Mouse (Mus musculus) C2C12 (cell line): Measurements from ENCODE around the gene 4922502D21Rik. TPM values are rescaled to one million over a fixed set of nuclear protein-coding genes. Genes with fewer than 3 reads are reported as not detected.
A peak's percentile ranks its signal among the peaks of the same experiment; 100 is the strongest.

Experiments used
- H3K27me3 ChIP-seq: one replicate; pipeline ENCODE4 v1.6.1; 2011; ENCODE audit not compliant: control insufficient read depth, insufficient read depth, insufficient read length
- H3K36me3 ChIP-seq: one replicate; pipeline ENCODE4 v1.6.1; 2011; ENCODE audit not compliant: control insufficient read depth, insufficient read depth
- H3K4me3 ChIP-seq: one replicate; pipeline ENCODE4 v1.5.1; 2011; ENCODE audit warnings: mild to moderate bottlenecking, control low read depth; ENCODE audit not compliant: poor library complexity, insufficient read depth, severe bottlenecking
- H3K79me2 ChIP-seq: one replicate; pipeline ENCODE4 v1.6.1; 2011; ENCODE audit not compliant: control insufficient read depth, insufficient read depth
- H3K79me3 ChIP-seq: one replicate; pipeline ENCODE4 v1.6.1; 2011; ENCODE audit warnings: low read depth, control low read depth
- H3ac ChIP-seq: one replicate; pipeline ENCODE3; 2011; ENCODE audit warnings: low read depth; ENCODE audit not compliant: control insufficient read depth, insufficient read length
- CEBPB ChIP-seq: IDR thresholded peaks from one replicate; pipeline ENCODE4 v1.6.1; 2011; ENCODE audit warnings: low read depth, mild to moderate bottlenecking, control low read depth, moderate library complexity
- CTCF ChIP-seq: IDR thresholded peaks from one replicate; pipeline ENCODE4 v1.5.1; 2011; ENCODE audit not compliant: control insufficient read depth, insufficient read depth, insufficient read length
- FOSL1 ChIP-seq: IDR thresholded peaks from one replicate; pipeline ENCODE4 v1.8.0; 2011; ENCODE audit warnings: mild to moderate bottlenecking, low read length; ENCODE audit not compliant: poor library complexity, insufficient read depth, severe bottlenecking
- MAX ChIP-seq: IDR thresholded peaks from one replicate; pipeline ENCODE4 v1.6.1; 2011; ENCODE audit warnings: mild to moderate bottlenecking, control low read depth
- MYOD1 ChIP-seq: IDR thresholded peaks from one replicate; pipeline ENCODE4 v1.6.1; 2011; ENCODE audit warnings: low read depth; ENCODE audit not compliant: control insufficient read depth, insufficient read length
- MYOG ChIP-seq: IDR thresholded peaks from one replicate; pipeline ENCODE4 v1.6.1; 2011; ENCODE audit not compliant: control insufficient read depth, insufficient read length; ENCODE audit errors: extremely low read depth
- USF1 ChIP-seq: IDR thresholded peaks from one replicate; pipeline ENCODE4 v1.6.1; 2011; ENCODE audit warnings: low read depth, mild to moderate bottlenecking, control low read depth, moderate library complexity
- polyA plus RNA-seq: library from polyadenylated mRNA; unstranded; fragments of >200 nt; fragmentation: generic; extraction: Trizol; gene quantifications from one replicate; pipeline ENCODE4 v1.2.1, GENCODE M21; 2012; ENCODE audit warnings: missing spikeins

4922502D21Rik gene
- polyA plus RNA-seq, 1 experiment = not detected

GRCm38 (mm10) chr6:129337751-129338150, 6.2 kb upstream of the 4922502D21Rik start:
- H3K79me2 ChIP-seq = no peaks in the 10 kb centered on the region
- H3K79me3 ChIP-seq = no peaks in the 10 kb centered on the region
- H3K36me3 ChIP-seq = no peaks in the 10 kb centered on the region
- no peak for TF ChIP-seq MAX
- no peak for TF ChIP-seq MYOG
- TF ChIP-seq CTCF = no peak
- no peak for TF ChIP-seq FOSL1
- TF ChIP-seq MYOD1 = no peak
- no peak for TF ChIP-seq CEBPB
- TF ChIP-seq USF1 = no peak
- H3K27me3 ChIP-seq = no peaks in the 10 kb centered on the region
- no peak overlapping the region for H3ac ChIP-seq
- no peak overlapping the region for H3K4me3 ChIP-seq

- H3ac ChIP-seq = no peak overlapping the region
- no peaks in the 10 kb centered on the region for H3K79me3 ChIP-seq
- no peak for TF ChIP-seq MAX
- TF ChIP-seq CTCF = peak; percentile 8
- H3K4me3 ChIP-seq = no peak overlapping the region
- H3K27me3 ChIP-seq = peaks cover 4% of the 10 kb centered on the region
- H3K36me3 ChIP-seq = no peaks in the 10 kb centered on the region
- H3K79me2 ChIP-seq = no peaks in the 10 kb centered on the region
Measured at GRCm38 (mm10) chr6:129333674-129334078, 2.1 kb upstream of the 4922502D21Rik start.

GRCm38 (mm10) chr6:129326568-129327150, 4.9 kb downstream of the 4922502D21Rik start:
- H3ac ChIP-seq = no peak overlapping the region
- H3K79me2 ChIP-seq = no peaks in the 10 kb centered on the region
- no peaks in the 10 kb centered on the region for H3K79me3 ChIP-seq
- peaks cover 3% of the 10 kb centered on the region for H3K27me3 ChIP-seq
- TF ChIP-seq CTCF (no peak), MAX (no peak), MYOD1 (no peak), FOSL1 (no peak), CEBPB (no peak), MYOG (no peak), USF1 (no peak)
- no peaks in the 10 kb centered on the region for H3K36me3 ChIP-seq
- H3K4me3 ChIP-seq = no peak overlapping the region

GRCm38 (mm10) chr6:129326016-129326415, 5.6 kb downstream of the 4922502D21Rik start:
- H3ac ChIP-seq = no peak overlapping the region
- H3K79me2 ChIP-seq = no peaks in the 10 kb centered on the region

GRCm38 (mm10) chr6:129319331-129319730, 12.3 kb downstream of the 4922502D21Rik start:
- Histone ChIP-seq H3K4me3 (no peak overlapping the region), H3K79me3 (no peaks in the 10 kb centered on the region), H3K79me2 (no peaks in the 10 kb centered on the region), H3K36me3 (no peaks in the 10 kb centered on the region), H3ac (no peak overlapping the region), H3K27me3 (no peaks in the 10 kb centered on the region)
- TF ChIP-seq CTCF (no peak), MYOD1 (no peak), USF1 (no peak), CEBPB (no peak), MYOG (no peak), FOSL1 (no peak), MAX (no peak)

More at GRCm38 (mm10) chr6:129326016-129326415, 5.6 kb downstream of the 4922502D21Rik start:
- Histone ChIP-seq H3K36me3 (no peaks in the 10 kb centered on the region), H3K4me3 (no peak overlapping the region), H3K27me3 (no peaks in the 10 kb centered on the region), H3K79me3 (no peaks in the 10 kb centered on the region)
- no peak for TF ChIP-seq MYOD1
- TF ChIP-seq FOSL1 = no peak
- no peak for TF ChIP-seq CEBPB
- no peak for TF ChIP-seq CTCF
- TF ChIP-seq MAX = no peak
- no peak for TF ChIP-seq MYOG
- TF ChIP-seq USF1 = no peak

- Histone ChIP-seq H3K79me2 (no peaks in the 10 kb centered on the region), H3K4me3 (no peak overlapping the region), H3K79me3 (no peaks in the 10 kb centered on the region), H3K27me3 (no peaks in the 10 kb centered on the region), H3K36me3 (no peaks in the 10 kb centered on the region), H3ac (no peak overlapping the region)
- TF ChIP-seq MYOD1 (no peak), MYOG (no peak), CTCF (no peak), FOSL1 (no peak), MAX (no peak), USF1 (no peak), CEBPB (no peak)
Measured at GRCm38 (mm10) chr6:129318395-129318794, 13.2 kb downstream of the 4922502D21Rik start.
